Mouse (Mus musculus) midbrain, embryonic 12.5 days (tissue): Measurements from ENCODE around the gene Hk1. TPM values are rescaled to one million over a fixed set of nuclear protein-coding genes. Genes with fewer than 3 reads are reported as not detected.

Experiments
- ATAC-seq: fragments of 200-750 bp; cut with Nextera tagmentation; 2 replicates; pipeline ENCODE4 v1.8.0; 2017; ENCODE audit warnings: low read depth, moderate TSS enrichment, moderate library complexity; ENCODE audit not compliant: low FRiP score
- H3K27ac ChIP-seq: fragments of 300-500 bp; sonication (generic); replicated peaks from 2 replicates; pipeline ENCODE4 v1.5.1; 2016; ENCODE audit warnings: mild to moderate bottlenecking
- H3K27me3 ChIP-seq: fragments of 300-500 bp; sonication (generic); 2 replicates; pipeline ENCODE4 v1.6.1; 2016; ENCODE audit warnings: mild to moderate bottlenecking
- H3K36me3 ChIP-seq: fragments of 300-500 bp; sonication (generic); 2 replicates; pipeline ENCODE4 v1.6.1; 2016
- H3K4me1 ChIP-seq: fragments of 300-500 bp; sonication (generic); 2 replicates; pipeline ENCODE4 v1.6.1; 2016
- H3K4me2 ChIP-seq: fragments of 300-500 bp; sonication (generic); replicated peaks from 2 replicates; pipeline ENCODE4 v1.6.1; 2016; ENCODE audit warnings: mild to moderate bottlenecking, moderate library complexity
- H3K4me3 ChIP-seq: fragments of 300-500 bp; sonication (generic); 2 replicates; pipeline ENCODE4 v1.5.1; 2016; ENCODE audit warnings: mild to moderate bottlenecking
- H3K9ac ChIP-seq: fragments of 300-500 bp; sonication (generic); replicated peaks from 2 replicates; pipeline ENCODE4 v1.6.1; 2016; ENCODE audit warnings: mild to moderate bottlenecking, moderate library complexity
- H3K9me3 ChIP-seq: fragments of 300-500 bp; sonication (generic); 2 replicates; pipeline ENCODE4 v1.6.1; 2016; ENCODE audit warnings: mild to moderate bottlenecking
- WGBS: fragments of 180-500 bp; shearing (Covaris S2); methylation state at CpG from one replicate; pipeline ENCODE4 v1.1.7; 2016; 5-methylcytosine and 5-hydroxymethylcytosine counted together
- polyA plus RNA-seq: library from polyadenylated mRNA; unstranded; fragments of >200 nt; fragmentation: Nextera tagmentation; extraction: Ambion mirVana; gene quantifications from 2 replicates; pipeline ENCODE4 v1.2.1, GENCODE M21; 2016

The Hk1 gene
- polyA plus RNA-seq, 1 experiment from 2014 or later = 40.6 TPM

- H3K4me1 ChIP-seq = peaks cover 6% of the 10 kb centered on the region
- no peak overlapping the region; the same call in 1 of the 2 replicates for H3K9ac ChIP-seq
- H3K9me3 ChIP-seq = no peaks in the 10 kb centered on the region
- 0 out of 2 replicates have a peak overlapping the region, but pooled peaks have one; percentile 3 for H3K4me3 ChIP-seq
- H3K27ac ChIP-seq = no peak overlapping the region
- no peak for ATAC-seq
- H3K36me3 ChIP-seq = no peaks in the 10 kb centered on the region
- peaks cover 18% of the 10 kb centered on the region for H3K27me3 ChIP-seq
- WGBS = 45% methylated on average over 14 of the region's 14 CpGs
- peak overlapping the region; percentile 27 for H3K4me2 ChIP-seq
Measured at GRCm38 (mm10) chr10:62404901-62405300, 25.2 kb upstream of the Hk1 start.

- Histone ChIP-seq H3K4me3 (no peak overlapping the region), H3K36me3 (no peaks in the 10 kb centered on the region), H3K4me1 (peaks cover 6% of the 10 kb centered on the region), H3K9me3 (no peaks in the 10 kb centered on the region), H3K4me2 (no peak overlapping the region), H3K27ac (no peak overlapping the region), H3K9ac (no peak overlapping the region), H3K27me3 (peaks cover 8% of the 10 kb centered on the region)
- no peak for ATAC-seq
- 82% methylated on average over 19 of the region's 19 CpGs for WGBS
Measured at GRCm38 (mm10) chr10:62401641-62402111, 22.0 kb upstream of the Hk1 start.

- H3K27me3 ChIP-seq = no peaks in the 10 kb centered on the region
- H3K36me3 ChIP-seq = no peaks in the 10 kb centered on the region
- no peaks in the 10 kb centered on the region for H3K9me3 ChIP-seq
- WGBS = 86% methylated on average over 3 of the region's 3 CpGs
- H3K4me1 ChIP-seq = no peaks in the 10 kb centered on the region
- no peak overlapping the region for H3K4me3 ChIP-seq
- H3K9ac ChIP-seq = no peak overlapping the region
- no peak for ATAC-seq
- no peak overlapping the region for H3K4me2 ChIP-seq
- H3K27ac ChIP-seq = no peak overlapping the region
Measured at GRCm38 (mm10) chr10:62383011-62383410, 3.3 kb upstream of the Hk1 start.

- Histone ChIP-seq H3K27me3 (no peaks in the 10 kb centered on the region), H3K4me3 (no peak overlapping the region), H3K4me1 (no peaks in the 10 kb centered on the region), H3K9ac (no peak overlapping the region), H3K4me2 (no peak overlapping the region), H3K9me3 (no peaks in the 10 kb centered on the region), H3K27ac (no peak overlapping the region), H3K36me3 (no peaks in the 10 kb centered on the region)
- no peak for ATAC-seq
Measured at GRCm38 (mm10) chr10:62380936-62381335, 1.2 kb upstream of the Hk1 start.

- Histone ChIP-seq H3K4me1 (no peaks in the 10 kb centered on the region), H3K4me3 (no peak overlapping the region), H3K9ac (no peak overlapping the region), H3K27ac (no peak overlapping the region), H3K27me3 (no peaks in the 10 kb centered on the region), H3K36me3 (no peaks in the 10 kb centered on the region), H3K9me3 (no peaks in the 10 kb centered on the region), H3K4me2 (no peak overlapping the region)
- WGBS = 92% methylated on average over 7 of the region's 7 CpGs
- no peak for ATAC-seq
Measured at GRCm38 (mm10) chr10:62358827-62359226, 20.9 kb downstream of the Hk1 start.

- H3K27me3 ChIP-seq = no peaks in the 10 kb centered on the region
- H3K36me3 ChIP-seq = no peaks in the 10 kb centered on the region
- H3K4me2 ChIP-seq = no peak overlapping the region
- H3K9ac ChIP-seq = no peak overlapping the region
- H3K9me3 ChIP-seq = no peaks in the 10 kb centered on the region
- no peaks in the 10 kb centered on the region for H3K4me1 ChIP-seq
- no peak for ATAC-seq
- no peak overlapping the region for H3K4me3 ChIP-seq
- 85% methylated on average over 17 of the region's 17 CpGs for WGBS
- H3K27ac ChIP-seq = no peak overlapping the region
Measured at GRCm38 (mm10) chr10:62356105-62356730, 23.5 kb downstream of the Hk1 start.

- WGBS = 87% methylated on average over 5 of the region's 5 CpGs
- Histone ChIP-seq H3K27me3 (no peaks in the 10 kb centered on the region), H3K4me2 (no peak overlapping the region), H3K9ac (no peak overlapping the region), H3K4me3 (no peak overlapping the region), H3K9me3 (no peaks in the 10 kb centered on the region), H3K27ac (no peak overlapping the region), H3K36me3 (no peaks in the 10 kb centered on the region), H3K4me1 (peaks cover 7% of the 10 kb centered on the region)
- ATAC-seq = no peak
Measured at GRCm38 (mm10) chr10:62345147-62345546, 34.6 kb downstream of the Hk1 start.

- H3K4me2 ChIP-seq = no peak overlapping the region
- ATAC-seq = no peak
- no peaks in the 10 kb centered on the region for H3K36me3 ChIP-seq
- peaks cover 11% of the 10 kb centered on the region for H3K4me1 ChIP-seq
- H3K27ac ChIP-seq = no peak overlapping the region
- no peak overlapping the region for H3K9ac ChIP-seq
- H3K4me3 ChIP-seq = no peak overlapping the region
- no peaks in the 10 kb centered on the region for H3K9me3 ChIP-seq
- 83% methylated on average over 9 of the region's 9 CpGs for WGBS
- no peaks in the 10 kb centered on the region for H3K27me3 ChIP-seq
Measured at GRCm38 (mm10) chr10:62344004-62344752, 35.5 kb downstream of the Hk1 start.

GRCm38 (mm10) chr10:62342512-62342911, 37.2 kb downstream of the Hk1 start:
- WGBS = 89% methylated on average over 6 of the region's 6 CpGs
- no peak overlapping the region for H3K4me3 ChIP-seq
- no peak for ATAC-seq

GRCm38 (mm10) chr10:62341956-62342355, 37.8 kb downstream of the Hk1 start:
- 88% methylated on average over 4 of the region's 4 CpGs for WGBS

More at GRCm38 (mm10) chr10:62342512-62342911, 37.2 kb downstream of the Hk1 start:
- Histone ChIP-seq H3K9me3 (no peaks in the 10 kb centered on the region), H3K4me1 (peaks cover 21% of the 10 kb centered on the region), H3K36me3 (no peaks in the 10 kb centered on the region), H3K9ac (no peak overlapping the region), H3K27me3 (peaks cover 10% of the 10 kb centered on the region), H3K4me2 (no peak overlapping the region), H3K27ac (no peak overlapping the region)

GRCm38 (mm10) chr10:62340991-62341390, 38.7 kb downstream of the Hk1 start:
- Histone ChIP-seq H3K27me3 (peaks cover 13% of the 10 kb centered on the region), H3K9ac (peak overlapping the region; percentile 77), H3K36me3 (no peaks in the 10 kb centered on the region), H3K4me1 (peaks cover 28% of the 10 kb centered on the region), H3K9me3 (no peaks in the 10 kb centered on the region), H3K27ac (peak overlapping the region; percentile 89; the same call in 1 of the 2 replicates), H3K4me3 (peak overlapping the region; percentile 69), H3K4me2 (peak overlapping the region; percentile 86)
- no peak for ATAC-seq
- WGBS = 24% methylated on average over 3 of the region's 3 CpGs

More at GRCm38 (mm10) chr10:62341956-62342355, 37.8 kb downstream of the Hk1 start:
- no peak overlapping the region for H3K27ac ChIP-seq
- H3K9me3 ChIP-seq = no peaks in the 10 kb centered on the region
- no peak overlapping the region for H3K4me2 ChIP-seq
- no peak for ATAC-seq
- H3K4me3 ChIP-seq = no peak overlapping the region
- H3K4me1 ChIP-seq = peaks cover 23% of the 10 kb centered on the region
- peaks cover 13% of the 10 kb centered on the region for H3K27me3 ChIP-seq
- no peak overlapping the region for H3K9ac ChIP-seq
- H3K36me3 ChIP-seq = no peaks in the 10 kb centered on the region

- H3K9me3 ChIP-seq = no peaks in the 10 kb centered on the region
- H3K27me3 ChIP-seq = peaks cover 13% of the 10 kb centered on the region
- H3K4me1 ChIP-seq = peaks cover 31% of the 10 kb centered on the region
- peak overlapping the region; percentile 69 for H3K4me3 ChIP-seq
- WGBS = under 1% methylated on average over 38 of the region's 38 CpGs
- peak overlapping the region; percentile 77 for H3K9ac ChIP-seq
- no peaks in the 10 kb centered on the region for H3K36me3 ChIP-seq
- peak; percentile 98 for ATAC-seq
- peak overlapping the region; percentile 89 for H3K27ac ChIP-seq
- peak overlapping the region; percentile 86 for H3K4me2 ChIP-seq
Measured at GRCm38 (mm10) chr10:62340095-62340731, 39.5 kb downstream of the Hk1 start.
